Mouse (Mus musculus): Measurements from ENCODE around the gene Casp7. TPM values are rescaled to one million over a fixed set of nuclear protein-coding genes. Genes with fewer than 3 reads are reported as not detected.

The Casp7 gene
- 18.5 and 21.2 TPM in 2 replicates for polyA plus RNA-seq (2012; rRNA removed; ENCODE audit: low replicate concordance)

DNA sequence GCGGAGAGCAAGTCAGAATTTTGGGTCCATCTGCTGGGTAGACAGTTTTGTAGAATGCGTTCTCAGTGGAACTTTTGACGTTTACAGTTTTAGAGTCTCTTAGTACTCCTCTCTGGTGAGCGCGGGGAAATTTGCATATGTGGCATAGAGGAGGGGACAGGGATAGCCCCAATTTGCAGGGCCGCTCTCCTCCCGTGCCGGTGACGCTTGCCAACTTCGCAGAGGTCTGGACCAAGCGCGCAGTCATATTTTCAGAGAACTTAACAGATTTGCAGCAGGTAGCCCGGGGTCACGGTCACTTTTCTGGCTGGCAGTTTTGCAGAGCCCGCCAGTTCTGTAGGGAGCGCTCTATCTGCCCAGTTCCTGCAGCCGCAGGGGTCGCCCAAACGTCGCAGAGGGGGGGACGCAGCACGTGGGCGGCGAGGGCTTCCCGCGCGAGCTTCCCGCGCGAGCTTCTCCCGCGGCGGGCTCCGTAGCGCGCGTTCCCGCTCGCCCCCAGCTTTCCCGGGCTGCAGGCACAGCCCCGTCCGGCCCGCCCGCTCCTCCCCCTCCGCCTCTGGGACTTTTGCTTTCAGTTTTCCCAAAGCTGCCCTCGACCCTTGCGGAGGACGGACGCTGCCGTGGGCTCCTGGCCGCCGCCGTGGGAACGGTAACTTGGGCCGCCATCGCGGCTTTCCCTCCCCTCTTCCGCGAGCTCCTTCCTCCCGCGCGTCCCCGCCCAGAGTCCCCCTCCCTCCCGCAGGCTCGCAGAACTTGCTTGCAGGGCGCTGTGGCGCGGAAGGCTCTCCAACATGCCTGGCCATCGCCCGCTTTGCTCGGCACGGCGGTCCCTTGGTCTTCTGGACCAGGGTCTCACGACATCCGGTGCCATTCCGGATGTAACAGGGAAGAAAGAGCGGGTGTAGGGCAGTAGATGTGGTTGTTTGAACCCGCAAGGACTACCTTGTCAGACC, at the start of gene Casp7:
TSS of gene Casp7 (plus strand) at position 461 of the 953 bp plus-strand sequence.

DNA sequence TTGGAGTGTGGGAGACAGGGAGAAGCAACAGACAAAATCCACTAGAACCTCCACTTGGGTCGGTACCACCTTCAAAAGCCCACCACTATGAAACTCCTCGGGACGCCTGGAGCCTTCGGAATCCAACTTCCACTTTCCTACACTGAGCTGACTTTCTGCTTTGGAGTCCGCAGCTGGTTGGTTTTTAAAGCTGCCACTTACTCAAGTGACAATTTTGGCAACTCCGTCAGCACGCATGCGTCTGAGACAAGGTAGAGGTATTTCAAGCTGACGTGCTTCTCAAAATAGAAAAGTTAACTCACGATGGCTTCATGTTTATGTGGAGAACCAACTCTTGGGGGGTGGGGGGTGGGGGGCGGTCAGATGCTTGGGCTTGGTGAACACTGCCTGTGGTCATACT, 7.0 kb upstream of the Casp7 start, which contains the start of gene Nrap:
TSS of gene Nrap (minus strand) at position 159 of the 400 bp plus-strand sequence.

DNA sequence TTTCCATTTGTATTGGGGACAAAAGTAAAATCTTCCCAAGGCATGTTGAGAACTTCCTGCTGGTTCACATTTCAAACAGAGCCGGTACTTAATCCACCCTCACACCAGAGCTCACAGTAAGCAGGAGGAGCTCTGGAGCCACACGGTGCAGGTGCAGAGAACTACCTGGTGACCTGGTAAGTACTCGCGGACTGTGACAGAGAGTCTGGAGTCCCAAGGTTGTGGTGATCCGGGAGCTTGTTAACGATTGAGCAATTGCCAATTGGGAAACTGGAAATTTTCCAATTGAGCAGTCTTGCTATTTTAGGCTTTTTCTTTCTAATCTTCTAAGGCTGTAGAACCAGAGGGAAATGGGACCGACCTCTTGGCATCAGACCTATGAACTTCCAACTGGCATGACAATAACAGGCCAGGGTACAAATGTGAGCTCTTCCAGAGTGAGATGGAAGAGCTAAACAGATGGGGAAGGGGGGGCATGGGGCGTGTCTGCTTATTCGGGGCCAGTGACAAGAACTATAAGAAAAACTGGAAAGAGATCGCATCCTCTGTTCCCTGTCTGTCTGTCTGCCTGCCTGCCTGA, 64.7 kb downstream of the Casp7 start, which contains the start of gene Plekhs1:
TSS of gene Plekhs1 (plus strand) at position 119 of the 580 bp plus-strand sequence.

Other genes starting within 250 kb of the Casp7 start
- 0.07 and 0.94 TPM in 2 replicates for gene Habp2, start 110.0 kb upstream of the Casp7 start, polyA plus RNA-seq (2012; rRNA removed; ENCODE audit: low replicate concordance)
- gene Nrap, start 7.1 kb upstream of the Casp7 start, polyA plus RNA-seq (2012; rRNA removed; ENCODE audit: low replicate concordance): 0.16 and 0.24 TPM in 2 replicates
- gene Plekhs1, start 64.5 kb downstream of the Casp7 start, polyA plus RNA-seq (2012; rRNA removed; ENCODE audit: low replicate concordance): 0.21 and 62.0 TPM in 2 replicates
- 6.0 and 10.6 TPM in 2 replicates for gene Dclre1a, start 151.1 kb downstream of the Casp7 start, polyA plus RNA-seq (2012; rRNA removed; ENCODE audit: low replicate concordance)
- gene Nhlrc2, start 151.1 kb downstream of the Casp7 start, polyA plus RNA-seq (2012; rRNA removed; ENCODE audit: low replicate concordance): 7.6 and 14.5 TPM in 2 replicates